Comparison of ENCODE assay signal across 14 mouse cellular contexts in genomic region chr2:70552772-70553171, GRCm38 (mm10). TPM values are rescaled to one million over a fixed set of nuclear protein-coding genes. Genes with fewer than 3 reads are reported as not detected.
DNase-seq lines count a peak whose midpoint lies in the region; ATAC-seq and TF ChIP-seq lines count a peak whose summit lies in the region.
"Had no signal": no experiment of that assay in that cellular context is flagged by ENCODE, and none has a peak within 500 bp of the region (broad histone marks: within the 10 kb centered on the region; RNA-seq: fewer than 3 reads in every experiment).

Gene Gad1 (plus strand): TSS chr2:70553072.

- intact Hi-C loops in heart, postnatal 25 days (cut with DNase I), result no loop called here

- H3K4me3 ChIP-seq in layer of hippocampus, adult 2 months, result no peak within 1 kb of the TSS
- H3K4me3 ChIP-seq in forebrain, embryonic 14.5 days (ENCODE audit: low read depth, low read length), result no peak within 1 kb of the TSS
- no peak within 1 kb of the TSS for H3K4me3 ChIP-seq in midbrain, embryonic 15.5 days
- H3K4me3 ChIP-seq: erythroblast, embryonic 14.5 days; liver, embryonic 15.5 days had no signal

- no peak for ATAC-seq in forebrain, embryonic 14.5 days
- no peak for ATAC-seq in midbrain, embryonic 15.5 days (replicated peaks)

- no peak within 1 kb of the TSS for H3K4me2 ChIP-seq in forebrain, embryonic 14.5 days (ENCODE audit: low read length)
- no peak within 1 kb of the TSS for H3K4me2 ChIP-seq in midbrain, embryonic 15.5 days
- H3K4me2 ChIP-seq: liver, embryonic 15.5 days had no signal

- H3K9me3 ChIP-seq in forebrain, embryonic 14.5 days (replicated peaks; ENCODE audit: control insufficient read depth, low read length), result no peaks in the 10 kb centered on the region
- H3K9me3 ChIP-seq in midbrain, embryonic 15.5 days, result no peaks in the 10 kb centered on the region
- H3K9me3 ChIP-seq: liver, embryonic 15.5 days had no signal

- H3K36me3 ChIP-seq in forebrain, embryonic 14.5 days (ENCODE audit: control insufficient read depth, insufficient read depth, low read length), result no peaks in the 10 kb centered on the region
- H3K36me3 ChIP-seq in midbrain, embryonic 15.5 days (replicated peaks), result no peaks in the 10 kb centered on the region
- H3K36me3 ChIP-seq: liver, embryonic 15.5 days had no signal

- H3K4me1 ChIP-seq in forebrain, embryonic 14.5 days (ENCODE audit: control insufficient read depth, insufficient read depth, low read length), result no peaks in the 10 kb centered on the region
- no peaks in the 10 kb centered on the region for H3K4me1 ChIP-seq in midbrain, embryonic 15.5 days
- H3K4me1 ChIP-seq: liver, embryonic 15.5 days had no signal

- no peaks in the 10 kb centered on the region for H3K27me3 ChIP-seq in forebrain, embryonic 14.5 days (replicated peaks; ENCODE audit: control insufficient read depth, insufficient read depth, low read length)
- no peaks in the 10 kb centered on the region for H3K27me3 ChIP-seq in midbrain, embryonic 15.5 days (replicated peaks)

- 68% methylated on average over 4 of the region's 4 CpGs for WGBS in forebrain, embryonic 14.5 days
- 57% methylated on average over 4 of the region's 4 CpGs for WGBS in midbrain, embryonic 15.5 days

- DNase-seq in layer of hippocampus, adult 2 months (ENCODE audit: low spot score in 2 of 2), result no peak
- no peak for DNase-seq in layer of hippocampus, adult 9-10 months (ENCODE audit: low spot score)
- no peak for DNase-seq in forebrain, embryonic 14.5 days (ENCODE audit: low spot score)
- DNase-seq in layer of hippocampus, postnatal 14 days (ENCODE audit: low spot score in 2 of 2), result no peak
- no peak for DNase-seq in embryo, embryonic 11 days
- DNase-seq in heart, postnatal 25 days (ENCODE audit: low spot score), result no peak
- DNase-seq in lung, postnatal 36 days, result no peak
- DNase-seq: gastrocnemius, postnatal 36 days; kidney, postnatal 36 days had no signal

- H3K9ac ChIP-seq in forebrain, embryonic 14.5 days (ENCODE audit: low read length), result no peak within 1 kb of the TSS
- no peak within 1 kb of the TSS for H3K9ac ChIP-seq in midbrain, embryonic 15.5 days
- H3K9ac ChIP-seq: liver, embryonic 15.5 days had no signal

- TF ChIP-seq CTCF in layer of hippocampus, adult 2 months (conservative IDR thresholded peaks at IDR 0.05), result no peak

- no peak within 1 kb of the TSS for H3K27ac ChIP-seq in layer of hippocampus, adult 2 months
- no peak within 1 kb of the TSS for H3K27ac ChIP-seq in forebrain, embryonic 14.5 days (ENCODE audit: low read depth, low read length)
- no peak within 1 kb of the TSS for H3K27ac ChIP-seq in midbrain, embryonic 15.5 days
- H3K27ac ChIP-seq: liver, embryonic 15.5 days; stomach, postnatal 0 days had no signal

RNA-seq across cellular contexts. Expression of gene Gad1, which starts in this region (rescaled TPM):
- 100 to 1,000 TPM; 343 to 384 TPM for total RNA-seq in layer of hippocampus, adult 2 months (2021)
- polyA plus RNA-seq in forebrain, embryonic 14.5 days (2014; fragmentation: Nextera tagmentation; extraction: Ambion mirVana), result 46.4 and 70.4 TPM in 2 replicates
- 100 to 1,000 TPM; 248 to 268 TPM for total RNA-seq in layer of hippocampus, postnatal 14 days (2021)
- 112 and 128 TPM in 2 replicates for polyA plus RNA-seq in midbrain, embryonic 15.5 days (2015; fragmentation: Nextera tagmentation; extraction: Ambion mirVana)
- under 1 TPM; 0.13 to 0.36 TPM for total RNA-seq in heart, postnatal 25 days (2021)
- total RNA-seq: megakaryocyte, adult 5-6 weeks had no signal
- polyA plus RNA-seq: erythroblast, embryonic 14.5 days had no signal

Comparison
In these comparisons a context has a peak if more than half of its experiments do, and no peak if none do; other contexts are left out.
1. RNA of gene Gad1 (total RNA-seq): 343 to 384 TPM in layer of hippocampus, adult 2 months and 248 to 268 TPM in layer of hippocampus, postnatal 14 days; 0.13 to 0.36 TPM in heart, postnatal 25 days; every median in the first group is over 100 times any median in the second.